Mouse (Mus musculus): Measurements from ENCODE around the gene Sfn. TPM values are rescaled to one million over a fixed set of nuclear protein-coding genes. Genes with fewer than 3 reads are reported as not detected.

The Sfn gene
- polyA plus RNA-seq, 1 experiment, result 0.56 TPM

GRCm38 (mm10) chr4:133611815-133612214, 9.8 kb upstream of the Sfn start:
- TF ChIP-seq USF1 (IDR thresholded peaks at IDR 0.05; ENCODE audit: low read depth) (no peak), SRF (IDR thresholded peaks at IDR 0.05; ENCODE audit: control insufficient read depth, insufficient read length, low read depth) (no peak), MYOG (IDR thresholded peaks at IDR 0.05; ENCODE audit: control insufficient read depth in 1 of 3, insufficient read depth in 1 of 3, insufficient read length in 2 of 3, low read depth in 2 of 3) (no peak), MYOD1 (IDR thresholded peaks at IDR 0.05; ENCODE audit: control insufficient read depth in 1 of 3, insufficient read length in 2 of 3, low read depth in 2 of 3) (no peak), E2F4 (IDR thresholded peaks at IDR 0.05; ENCODE audit: insufficient read depth) (no peak), REST (IDR thresholded peaks at IDR 0.05; ENCODE audit: insufficient read depth, insufficient read length) (no peak), TCF12 (IDR thresholded peaks at IDR 0.05; ENCODE audit: insufficient read depth, poor library complexity, severe bottlenecking) (no peak), MAX (IDR thresholded peaks at IDR 0.05; ENCODE audit: low read depth) (no peak), TCF3 (IDR thresholded peaks at IDR 0.05; ENCODE audit: insufficient read length, low read depth) (no peak), POLR2A (IDR thresholded peaks at IDR 0.05; ENCODE audit: insufficient read length, low read depth) (no peak)
- H3ac ChIP-seq (ENCODE audit: control insufficient read depth, insufficient read length), result no peak overlapping the region
- no peak overlapping the region for H3K4me3 ChIP-seq
- H3K27me3 ChIP-seq (ENCODE audit: control insufficient read depth, insufficient read depth, insufficient read length), result no peaks in the 10 kb centered on the region
- H3K36me3 ChIP-seq (ENCODE audit: control insufficient read depth, insufficient read depth), result no peaks in the 10 kb centered on the region
- H3K79me2 ChIP-seq (ENCODE audit: control insufficient read depth, insufficient read depth), result no peaks in the 10 kb centered on the region
- no peak overlapping the region for H3K4me2 ChIP-seq (ENCODE audit: low read depth)

GRCm38 (mm10) chr4:133609719-133610118, 7.8 kb upstream of the Sfn start:
- H3K36me3 ChIP-seq (ENCODE audit: control insufficient read depth, insufficient read depth), result no peaks in the 10 kb centered on the region
- TF ChIP-seq TCF12 (IDR thresholded peaks at IDR 0.05; ENCODE audit: insufficient read depth, poor library complexity, severe bottlenecking) (no peak), CEBPB (IDR thresholded peaks at IDR 0.05; ENCODE audit: insufficient read depth, poor library complexity, severe bottlenecking) (no peak), TCF3 (IDR thresholded peaks at IDR 0.05; ENCODE audit: insufficient read length, low read depth) (no peak), MAX (IDR thresholded peaks at IDR 0.05; ENCODE audit: low read depth) (no peak), POLR2AphosphoS2 (IDR thresholded peaks at IDR 0.05; ENCODE audit: insufficient read length, low read depth) (peak; percentile 50), SRF (IDR thresholded peaks at IDR 0.05; ENCODE audit: control insufficient read depth, insufficient read length, low read depth) (no peak), REST (IDR thresholded peaks at IDR 0.05; ENCODE audit: insufficient read depth, insufficient read length) (no peak), MYOD1 (IDR thresholded peaks at IDR 0.05; ENCODE audit: control insufficient read depth in 1 of 3, insufficient read length in 2 of 3, low read depth in 2 of 3) (peak in 1 of 3 experiments; percentile 5), USF1 (IDR thresholded peaks at IDR 0.05; ENCODE audit: low read depth) (no peak), E2F4 (IDR thresholded peaks at IDR 0.05; ENCODE audit: insufficient read depth) (no peak), MYOG (IDR thresholded peaks at IDR 0.05; ENCODE audit: control insufficient read depth in 1 of 3, insufficient read depth in 1 of 3, insufficient read length in 2 of 3, low read depth in 2 of 3) (peak in 1 of 3 experiments; percentile 23), POLR2A (IDR thresholded peaks at IDR 0.05; ENCODE audit: insufficient read length, low read depth) (peak; percentile 14)
- no peak overlapping the region for H3K4me2 ChIP-seq (ENCODE audit: low read depth)
- H3K4me3 ChIP-seq, result no peak overlapping the region
- H3K27me3 ChIP-seq (ENCODE audit: control insufficient read depth, insufficient read depth, insufficient read length), result no peaks in the 10 kb centered on the region
- H3K79me2 ChIP-seq (ENCODE audit: control insufficient read depth, insufficient read depth), result no peaks in the 10 kb centered on the region
- no peak overlapping the region for H3ac ChIP-seq (ENCODE audit: control insufficient read depth, insufficient read length)

- TF ChIP-seq REST (IDR thresholded peaks at IDR 0.05; ENCODE audit: insufficient read depth, insufficient read length) (no peak), E2F4 (IDR thresholded peaks at IDR 0.05; ENCODE audit: insufficient read depth) (no peak), MYOD1 (IDR thresholded peaks at IDR 0.05; ENCODE audit: control insufficient read depth in 1 of 3, insufficient read length in 2 of 3, low read depth in 2 of 3) (no peak), MAX (IDR thresholded peaks at IDR 0.05; ENCODE audit: low read depth) (no peak), TCF3 (IDR thresholded peaks at IDR 0.05; ENCODE audit: insufficient read length, low read depth) (no peak), MYOG (IDR thresholded peaks at IDR 0.05; ENCODE audit: control insufficient read depth in 1 of 3, insufficient read depth in 1 of 3, insufficient read length in 2 of 3, low read depth in 2 of 3) (no peak), TCF12 (IDR thresholded peaks at IDR 0.05; ENCODE audit: insufficient read depth, poor library complexity, severe bottlenecking) (no peak), CEBPB (IDR thresholded peaks at IDR 0.05; ENCODE audit: insufficient read depth, poor library complexity, severe bottlenecking) (no peak), USF1 (IDR thresholded peaks at IDR 0.05; ENCODE audit: low read depth) (no peak), POLR2A (IDR thresholded peaks at IDR 0.05; ENCODE audit: insufficient read length, low read depth) (no peak), POLR2AphosphoS2 (IDR thresholded peaks at IDR 0.05; ENCODE audit: insufficient read length, low read depth) (no peak), SRF (IDR thresholded peaks at IDR 0.05; ENCODE audit: control insufficient read depth, insufficient read length, low read depth) (no peak)
- no peak overlapping the region for H3K4me3 ChIP-seq
- H3K4me2 ChIP-seq (ENCODE audit: low read depth), result no peak overlapping the region
- H3ac ChIP-seq (ENCODE audit: control insufficient read depth, insufficient read length), result no peak overlapping the region
- H3K27me3 ChIP-seq (ENCODE audit: control insufficient read depth, insufficient read depth, insufficient read length), result no peaks in the 10 kb centered on the region
- H3K36me3 ChIP-seq (ENCODE audit: control insufficient read depth, insufficient read depth), result no peaks in the 10 kb centered on the region
- H3K79me2 ChIP-seq (ENCODE audit: control insufficient read depth, insufficient read depth), result no peaks in the 10 kb centered on the region
These were observed 5.3 kb upstream of the Sfn start for GRCm38 (mm10) chr4:133607284-133607683.

GRCm38 (mm10) chr4:133605330-133605729, 3.4 kb upstream of the Sfn start:
- H3K36me3 ChIP-seq (ENCODE audit: control insufficient read depth, insufficient read depth), result no peaks in the 10 kb centered on the region

More at GRCm38 (mm10) chr4:133605330-133605729, 3.4 kb upstream of the Sfn start:
- Histone ChIP-seq H3ac (ENCODE audit: control insufficient read depth, insufficient read length) (no peak overlapping the region), H3K79me2 (ENCODE audit: control insufficient read depth, insufficient read depth) (no peaks in the 10 kb centered on the region), H3K4me2 (ENCODE audit: low read depth) (peak overlapping the region; percentile 27), H3K27me3 (ENCODE audit: control insufficient read depth, insufficient read depth, insufficient read length) (no peaks in the 10 kb centered on the region), H3K4me3 (no peak overlapping the region)
- TF ChIP-seq MYOD1 (IDR thresholded peaks at IDR 0.05; ENCODE audit: control insufficient read depth in 1 of 3, insufficient read length in 2 of 3, low read depth in 2 of 3) (no peak), MAX (IDR thresholded peaks at IDR 0.05; ENCODE audit: low read depth) (no peak), TCF12 (IDR thresholded peaks at IDR 0.05; ENCODE audit: insufficient read depth, poor library complexity, severe bottlenecking) (no peak), SRF (IDR thresholded peaks at IDR 0.05; ENCODE audit: control insufficient read depth, insufficient read length, low read depth) (no peak), POLR2A (IDR thresholded peaks at IDR 0.05; ENCODE audit: insufficient read length, low read depth) (no peak), TCF3 (IDR thresholded peaks at IDR 0.05; ENCODE audit: insufficient read length, low read depth) (no peak), CEBPB (IDR thresholded peaks at IDR 0.05; ENCODE audit: insufficient read depth, poor library complexity, severe bottlenecking) (no peak), POLR2AphosphoS2 (IDR thresholded peaks at IDR 0.05; ENCODE audit: insufficient read length, low read depth) (no peak), REST (IDR thresholded peaks at IDR 0.05; ENCODE audit: insufficient read depth, insufficient read length) (no peak), USF1 (IDR thresholded peaks at IDR 0.05; ENCODE audit: low read depth) (no peak), MYOG (IDR thresholded peaks at IDR 0.05; ENCODE audit: control insufficient read depth in 1 of 3, insufficient read depth in 1 of 3, insufficient read length in 2 of 3, low read depth in 2 of 3) (no peak), E2F4 (IDR thresholded peaks at IDR 0.05; ENCODE audit: insufficient read depth) (no peak)

Measured in myocyte (in vitro differentiated cells).